Mouse (Mus musculus) liver, adult 2 months (tissue): ENCODE measurements at regions not wholly inside any gene's neighbourhood (a gene's known extent, or its start where the extent isn't known, plus 50 kb on each side); places are given as distances from the start of the nearest gene placed in this dataset.
"Not testable (repeated sequence)": the region's sequence is repeated elsewhere in the genome, so short reads cannot be mapped to it uniquely, and the experiment has no call there.

ENCODE experiments used
- DNase-seq: peaks from one replicate; pipeline ENCODE4 v3.0.0-alpha.2; 2011; ENCODE audit warnings: low read depth, low spot score; ENCODE audit errors: extremely low read depth
- H3K27ac ChIP-seq: fragments of 200-500 bp; replicated peaks from 2 replicates; pipeline ENCODE4 v1.5.1; 2012; ENCODE audit warnings: low read depth, mild to moderate bottlenecking, control low read depth, inconsistent platforms, low read length; ENCODE audit not compliant: insufficient read depth
- H3K27me3 ChIP-seq: fragments of 200-500 bp; 2 replicates; pipeline ENCODE4 v1.6.1; 2012; ENCODE audit warnings: mild to moderate bottlenecking, moderate library complexity, low read length, inconsistent platforms; ENCODE audit not compliant: control insufficient read depth, insufficient read depth
- H3K36me3 ChIP-seq: fragments of 200-500 bp; 2 replicates; pipeline ENCODE4 v1.6.1; 2012; ENCODE audit warnings: low read length, inconsistent platforms; ENCODE audit not compliant: control insufficient read depth, insufficient read depth
- H3K4me1 ChIP-seq: fragments of 200-500 bp; 2 replicates; pipeline ENCODE4 v1.6.1; 2011; ENCODE audit warnings: low read length; ENCODE audit not compliant: control insufficient read depth, insufficient read depth
- H3K4me3 ChIP-seq: fragments of 200-500 bp; 2 replicates; pipeline ENCODE4 v1.5.1; 2011; ENCODE audit warnings: low read depth, mild to moderate bottlenecking, control low read depth, low read length, moderate library complexity; ENCODE audit not compliant: insufficient read depth
- H3K79me2 ChIP-seq: fragments of 200-500 bp; 2 replicates; pipeline ENCODE4 v1.6.1; 2012; ENCODE audit warnings: inconsistent platforms, mild to moderate bottlenecking, low read length, moderate library complexity; ENCODE audit not compliant: control insufficient read depth, insufficient read depth
- H3K9ac ChIP-seq: fragments of 200-500 bp; 2 replicates; pipeline ENCODE4 v1.6.1; 2012; ENCODE audit warnings: low read depth, mild to moderate bottlenecking, control low read depth, inconsistent platforms, low read length
- CTCF ChIP-seq: fragments of 200-500 bp; IDR thresholded peaks from 2 replicates; pipeline ENCODE4 v1.5.1; 2011; ENCODE audit warnings: low read depth, low read length, control low read depth
- POLR2A ChIP-seq: fragments of 200-500 bp; IDR thresholded peaks from 2 replicates; pipeline ENCODE4 v1.6.1; 2011; ENCODE audit warnings: low read length, control low read depth; ENCODE audit not compliant: insufficient read depth; ENCODE audit errors: extremely low read depth
- WGBS: fragments of 180-500 bp; shearing (Covaris S2); methylation state at CpG from one replicate; pipeline ENCODE4 v1.1.7; 2018; 5-methylcytosine and 5-hydroxymethylcytosine counted together

DNA sequence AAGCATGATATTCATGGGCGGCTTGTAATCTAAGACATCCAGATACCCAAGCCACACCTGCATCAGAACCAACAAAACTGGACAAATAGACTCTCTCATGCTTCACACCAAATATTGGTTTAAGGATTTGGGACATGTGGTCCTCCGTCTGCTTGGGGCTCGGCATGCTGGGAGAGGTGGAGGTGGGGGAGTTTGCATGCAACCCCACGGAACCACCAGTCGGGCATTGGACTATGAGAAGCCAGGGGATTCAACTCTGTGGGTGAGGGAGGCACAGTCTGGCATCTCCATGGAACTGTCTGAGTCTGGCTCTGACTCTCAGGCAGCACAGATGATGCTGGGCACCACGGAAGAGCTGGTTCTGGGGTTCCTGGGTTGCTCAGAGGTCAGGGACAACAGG, 430.6 kb downstream of the Adam6a start:
- H3K9ac ChIP-seq: no peak overlapping the region
- no peaks in the 10 kb centered on the region for H3K36me3 ChIP-seq
- H3K27me3 ChIP-seq: no peaks in the 10 kb centered on the region
- H3K4me1 ChIP-seq: no peaks in the 10 kb centered on the region
- H3K79me2 ChIP-seq: no peaks in the 10 kb centered on the region
- no peak for DNase-seq
- no peak overlapping the region for H3K4me3 ChIP-seq
- WGBS: 78% methylated on average over 6 of the region's 6 CpGs
- no peak overlapping the region for H3K27ac ChIP-seq
- TF ChIP-seq POLR2A: no peak
- TF ChIP-seq CTCF: no peak

DNA sequence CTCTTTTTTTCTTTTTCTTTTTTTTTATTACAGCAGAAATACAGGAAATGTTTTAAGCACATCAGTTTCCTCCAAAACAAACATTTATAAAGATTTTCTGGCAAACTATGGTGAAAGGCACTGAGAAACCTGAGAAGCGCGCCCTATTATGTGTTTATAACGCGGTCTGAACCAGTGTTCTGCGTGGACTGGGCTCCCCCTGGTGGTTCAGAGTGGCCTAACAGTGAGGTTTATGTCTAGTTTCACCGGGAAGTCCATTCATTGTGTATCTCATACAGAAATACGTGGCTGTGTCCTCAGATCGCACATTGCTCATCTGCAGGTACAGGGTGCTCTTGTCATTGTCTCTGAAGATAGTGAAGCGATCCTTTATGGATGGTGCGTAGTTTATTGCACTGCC, 437.9 kb downstream of the Adam6a start:
- H3K4me1 ChIP-seq: not testable (repeated sequence)

GRCm38 (mm10) chr12:113987233-113987990, 443.7 kb downstream of the Adam6a start:
- Histone ChIP-seq H3K36me3 (no peaks in the 10 kb centered on the region), H3K4me1 (no peaks in the 10 kb centered on the region), H3K27ac (no peak overlapping the region), H3K9ac (no peak overlapping the region), H3K79me2 (no peaks in the 10 kb centered on the region), H3K27me3 (no peaks in the 10 kb centered on the region), H3K4me3 (no peak overlapping the region)
- TF ChIP-seq POLR2A: no peak
- TF ChIP-seq CTCF: no peak
- 37% methylated on average over 5 of the region's 5 CpGs for WGBS
- DNase-seq: peak; percentile 89

More for the DNA sequence above, 437.9 kb downstream of the Adam6a start:
- peak; percentile 79 for TF ChIP-seq CTCF
- 16% methylated on average over 10 of the region's 10 CpGs for WGBS
- H3K36me3 ChIP-seq, H3K79me2 ChIP-seq, H3K9ac ChIP-seq, H3K27me3 ChIP-seq, H3K27ac ChIP-seq, H3K4me3 ChIP-seq: not testable (repeated sequence)
- peak; percentile 51 for DNase-seq

DNA sequence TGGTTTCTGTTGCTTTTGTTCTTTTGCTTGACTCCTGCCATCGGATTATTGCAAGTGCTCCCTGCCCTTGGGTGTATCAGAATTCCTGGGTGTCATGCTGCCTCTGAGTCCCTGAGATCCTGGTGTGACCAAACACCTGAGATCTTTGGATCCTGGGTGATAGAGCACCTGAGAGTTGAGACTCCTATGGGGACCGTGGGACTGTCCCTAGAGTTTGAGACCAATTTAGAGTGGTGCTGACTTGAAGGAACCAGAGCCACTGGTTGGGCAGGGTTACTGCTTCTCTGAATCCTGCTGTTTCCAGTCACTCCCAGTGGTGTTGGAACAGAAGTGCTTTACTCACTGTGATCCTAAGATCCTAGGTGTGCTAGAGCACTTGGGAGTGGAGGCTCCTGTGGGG, 448.7 kb downstream of the Adam6a start:
- Histone ChIP-seq H3K36me3 (no peaks in the 10 kb centered on the region), H3K27ac (no peak overlapping the region), H3K9ac (no peak overlapping the region), H3K27me3 (no peaks in the 10 kb centered on the region), H3K4me3 (no peak overlapping the region), H3K4me1 (no peaks in the 10 kb centered on the region), H3K79me2 (no peaks in the 10 kb centered on the region)
- WGBS: 68% methylated on average over 2 of the region's 2 CpGs
- TF ChIP-seq POLR2A: no peak
- no peak for TF ChIP-seq CTCF
- no peak for DNase-seq

GRCm38 (mm10) chr12:113994284-113994683, 450.6 kb downstream of the Adam6a start:
- H3K36me3 ChIP-seq, H3K27ac ChIP-seq, H3K27me3 ChIP-seq, H3K4me3 ChIP-seq, H3K79me2 ChIP-seq, DNase-seq, H3K9ac ChIP-seq, H3K4me1 ChIP-seq: not testable (repeated sequence)
- 47% methylated on average over 3 of the region's 3 CpGs for WGBS

DNA sequence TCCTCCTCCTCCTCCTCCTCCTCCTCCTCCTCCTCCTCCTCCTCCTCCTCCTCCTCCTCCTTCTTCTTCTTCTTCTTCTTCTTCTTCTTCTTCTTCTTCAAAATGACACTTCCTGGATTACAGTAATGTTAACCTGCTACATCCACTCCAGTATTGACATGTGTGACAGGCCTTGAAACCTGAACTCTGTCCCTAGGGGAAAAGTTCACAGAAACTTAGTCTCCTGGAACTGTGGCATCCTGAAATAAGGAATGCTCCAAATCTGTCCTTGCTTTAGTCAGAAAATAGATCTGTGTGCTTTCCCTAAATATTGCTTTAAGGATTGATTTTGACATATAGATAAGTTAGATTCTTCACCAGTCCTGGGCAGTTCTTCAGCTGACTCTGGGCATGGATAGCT, 464.8 kb downstream of the Adam6a start:
- not testable (repeated sequence) for H3K9ac ChIP-seq, H3K79me2 ChIP-seq, H3K27ac ChIP-seq, H3K36me3 ChIP-seq, H3K4me1 ChIP-seq, H3K4me3 ChIP-seq, H3K27me3 ChIP-seq
- peak; percentile 24 for DNase-seq
